Mouse (Mus musculus): ENCODE results near the gene 4931428F04Rik.
"Not testable (repeated sequence)": the region's sequence is repeated elsewhere in the genome, so short reads cannot be mapped to it uniquely, and the experiment has no call there.

The 4931428F04Rik gene

GRCm38 (mm10) chr8:105261326-105261980, 28.2 kb downstream of the 4931428F04Rik start:
- no peak for DNase-seq (ENCODE audit: low spot score)

DNA sequence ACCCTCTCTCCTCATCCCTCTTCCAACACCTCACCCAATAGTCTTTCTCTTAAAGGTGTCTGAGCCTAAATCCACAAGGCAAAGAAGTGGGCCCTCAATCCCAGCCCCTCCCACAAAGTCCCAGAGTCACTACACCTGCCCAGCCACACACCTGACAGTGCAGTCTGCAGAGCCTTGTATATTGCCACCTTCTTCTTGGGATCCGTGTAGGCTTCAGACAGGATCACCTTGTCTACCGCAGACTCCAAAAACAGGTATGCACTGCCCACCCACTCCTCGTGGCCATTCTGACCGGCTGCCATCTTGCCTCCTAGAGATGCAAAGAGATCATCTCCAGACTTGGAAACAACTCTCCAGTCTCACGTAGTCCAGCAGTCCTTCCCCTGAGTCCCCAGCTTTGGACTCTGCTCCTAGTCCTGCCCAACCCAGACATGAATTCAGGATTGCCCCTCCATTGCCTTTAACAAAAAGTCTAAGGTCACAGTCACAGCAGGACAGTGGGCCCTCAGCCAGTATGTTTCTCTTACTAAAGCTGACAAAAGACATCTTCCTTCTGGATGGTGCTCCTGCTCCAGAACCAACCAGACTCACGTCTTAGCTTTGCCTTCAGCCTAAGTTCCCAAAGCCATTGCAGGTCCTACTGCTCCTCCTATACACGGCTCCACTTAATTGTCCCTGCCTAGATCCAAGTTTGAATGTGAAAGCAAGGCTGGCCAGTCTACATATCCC, 29.1 kb downstream of the 4931428F04Rik start:
- DNase-seq (ENCODE audit: low spot score) = no peak

- DNase-seq (ENCODE audit: low spot score) = peak; percentile 65
Measured at GRCm38 (mm10) chr8:105259721-105260320, 29.8 kb downstream of the 4931428F04Rik start.

GRCm38 (mm10) chr8:105258911-105259720, 30.5 kb downstream of the 4931428F04Rik start:
- DNase-seq (ENCODE audit: low spot score) = no peak

GRCm38 (mm10) chr8:105257318-105258114, 32.1 kb downstream of the 4931428F04Rik start:
- DNase-seq (ENCODE audit: low spot score) = no peak

DNA sequence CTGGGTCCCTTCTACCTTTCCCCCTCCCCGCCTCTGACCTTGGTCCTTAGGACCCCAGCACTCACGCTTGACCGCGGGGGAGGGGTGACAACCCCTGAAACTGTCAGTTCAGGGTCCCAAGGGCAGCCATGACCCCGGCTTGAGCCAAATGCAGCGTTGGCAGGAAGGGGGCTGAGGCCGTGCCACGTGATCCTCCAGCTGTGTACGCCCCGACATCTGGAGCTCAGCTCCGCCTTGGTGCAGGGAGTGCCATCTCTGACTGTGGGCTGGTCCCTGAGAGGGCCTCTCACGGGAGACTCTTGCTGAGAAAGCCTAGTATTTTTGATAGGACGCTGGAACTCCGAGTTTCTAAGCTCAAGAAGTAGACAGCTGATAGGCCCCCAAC, 34.7 kb downstream of the 4931428F04Rik start, which contains the start of gene B3gnt9:
TSS of gene B3gnt9 (minus strand) at position 188 of the 385 bp plus-strand sequence.
- DNase-seq (ENCODE audit: low spot score) = no peak

DNA sequence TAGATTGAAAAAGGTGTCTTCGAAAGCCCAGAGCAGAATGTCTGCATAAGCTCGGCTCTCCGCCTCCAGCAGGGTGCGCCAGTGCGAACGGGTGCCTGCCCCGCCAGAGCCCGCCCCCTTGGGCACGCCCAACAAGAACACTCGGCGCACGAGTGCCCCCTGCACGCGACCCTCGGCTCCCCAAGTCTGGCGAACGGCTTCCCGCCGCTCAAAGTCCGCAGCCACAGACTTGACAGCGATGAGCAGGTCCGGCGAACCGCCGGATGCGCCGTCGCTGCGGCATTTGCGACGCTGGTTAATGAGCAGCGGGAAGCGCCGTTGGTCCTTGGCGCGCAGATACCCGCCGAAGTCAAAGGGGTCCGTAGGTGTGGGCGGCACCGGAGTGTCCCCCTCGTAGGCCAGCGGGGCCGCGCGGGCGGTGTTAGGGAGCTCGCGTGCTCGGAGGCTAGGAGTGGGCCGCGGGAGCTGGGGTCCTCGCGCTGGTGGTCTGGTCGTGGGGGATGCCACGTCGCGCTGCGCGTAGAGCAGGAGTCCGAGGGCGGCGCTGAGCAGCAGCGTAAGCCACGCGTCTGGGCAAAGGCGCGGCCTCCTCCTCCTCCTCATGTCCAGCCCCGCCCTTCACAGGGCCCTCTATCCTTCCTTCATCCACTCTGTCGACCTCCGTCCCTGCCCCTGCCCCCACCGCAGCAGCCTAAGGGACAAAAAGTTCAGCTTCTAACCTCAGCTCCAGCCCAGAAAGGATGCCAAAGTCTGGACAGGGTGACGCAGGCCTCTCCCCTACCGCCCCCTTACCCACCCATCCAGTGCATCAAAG, 35.3 kb downstream of the 4931428F04Rik start:
- peak; percentile 82 for DNase-seq (ENCODE audit: low spot score)

GRCm38 (mm10) chr8:105253766-105254151, 35.9 kb downstream of the 4931428F04Rik start:
- no peak for DNase-seq (ENCODE audit: low spot score)

DNA sequence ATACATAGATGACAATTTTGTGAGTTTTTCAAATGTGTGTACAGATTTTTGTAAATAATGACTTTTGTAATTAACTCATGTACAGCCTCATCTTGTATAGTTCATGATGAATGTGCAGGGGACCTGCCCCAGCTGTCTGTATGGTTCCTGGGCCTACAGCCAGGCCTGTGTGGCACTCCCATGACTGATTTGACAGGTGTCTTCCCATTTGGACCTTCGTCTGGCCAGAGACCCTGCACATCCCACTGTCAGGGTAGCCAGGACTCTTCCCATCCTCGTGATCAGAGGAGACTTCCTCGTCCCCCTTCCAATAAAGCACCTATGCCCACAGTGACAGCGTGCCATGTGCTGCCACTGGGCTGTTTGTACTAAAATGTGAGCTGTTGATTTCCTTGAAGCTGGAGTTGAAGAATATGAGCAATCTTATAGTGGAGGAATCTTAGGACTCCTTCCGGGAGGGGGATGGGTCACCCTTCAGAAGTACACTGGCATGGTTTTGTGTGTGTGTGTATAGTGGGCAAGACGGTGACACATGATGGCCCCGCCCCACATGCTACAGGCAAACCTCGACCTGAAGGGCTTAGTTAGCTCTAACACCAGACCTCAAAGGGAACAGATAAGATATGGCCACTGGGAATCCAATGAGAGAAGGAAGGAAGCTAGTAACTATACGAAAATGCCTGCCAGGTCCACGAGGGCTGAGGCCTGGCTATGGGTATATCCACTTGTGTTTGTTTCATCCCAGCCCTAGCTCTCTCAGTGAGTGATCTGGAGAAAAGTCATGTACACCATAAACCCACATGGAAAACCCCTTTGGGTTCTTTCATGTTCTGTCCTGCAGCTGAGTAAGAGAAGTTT, 36.8 kb downstream of the 4931428F04Rik start:
- no peak for DNase-seq (ENCODE audit: low spot score)

GRCm38 (mm10) chr8:105251954-105252353, 37.7 kb downstream of the 4931428F04Rik start:
- DNase-seq (ENCODE audit: low spot score) = no peak

- DNase-seq (ENCODE audit: low spot score) = no peak
Measured at GRCm38 (mm10) chr8:105241016-105241415, 48.6 kb downstream of the 4931428F04Rik start.

- DNase-seq (ENCODE audit: low spot score) = no peak
Measured at GRCm38 (mm10) chr8:105237442-105238142, 52.1 kb downstream of the 4931428F04Rik start.

DNA sequence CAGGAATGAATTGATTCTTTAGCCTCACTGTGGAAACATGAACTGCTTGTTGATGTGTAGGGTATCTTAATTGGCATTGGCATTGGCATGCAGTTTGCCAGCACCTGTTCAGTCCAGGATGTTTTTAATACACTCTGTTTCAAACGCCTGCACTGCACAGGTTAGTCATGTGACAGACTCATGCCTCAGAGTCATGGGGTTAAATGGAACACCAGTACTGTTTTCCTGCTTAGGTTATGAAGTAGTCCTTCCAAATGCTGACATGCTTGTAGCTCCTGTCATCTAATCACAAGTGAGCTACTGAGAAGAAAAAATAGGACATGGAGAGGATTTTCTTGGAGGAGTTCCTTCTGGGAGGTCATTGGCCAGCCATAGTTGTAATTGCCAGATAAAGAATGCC, 54.5 kb downstream of the 4931428F04Rik start:
- DNase-seq (ENCODE audit: low spot score) = no peak

- no peak for DNase-seq (ENCODE audit: low spot score)
Measured at GRCm38 (mm10) chr8:105233126-105233935, 56.3 kb downstream of the 4931428F04Rik start.

DNA sequence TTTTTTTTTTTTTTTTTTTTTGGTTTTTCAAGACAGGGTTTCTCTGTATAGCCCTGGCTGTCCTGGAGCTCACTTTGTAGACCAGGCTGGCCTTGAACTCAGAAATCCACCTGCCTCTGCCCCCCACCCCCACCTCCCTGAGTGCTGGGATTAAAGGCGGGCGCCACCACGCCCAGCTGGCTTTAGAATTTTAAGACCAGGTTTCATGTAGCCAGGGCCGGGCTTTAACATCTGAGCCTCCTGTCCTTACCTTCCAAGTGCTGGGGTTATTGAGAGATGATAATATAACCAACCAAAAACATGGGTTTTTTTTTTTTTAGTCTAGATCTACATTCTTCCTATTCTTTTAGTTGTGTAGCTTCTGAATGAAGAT, 57.4 kb downstream of the 4931428F04Rik start:
- DNase-seq (ENCODE audit: low spot score) = not testable (repeated sequence)

DNA sequence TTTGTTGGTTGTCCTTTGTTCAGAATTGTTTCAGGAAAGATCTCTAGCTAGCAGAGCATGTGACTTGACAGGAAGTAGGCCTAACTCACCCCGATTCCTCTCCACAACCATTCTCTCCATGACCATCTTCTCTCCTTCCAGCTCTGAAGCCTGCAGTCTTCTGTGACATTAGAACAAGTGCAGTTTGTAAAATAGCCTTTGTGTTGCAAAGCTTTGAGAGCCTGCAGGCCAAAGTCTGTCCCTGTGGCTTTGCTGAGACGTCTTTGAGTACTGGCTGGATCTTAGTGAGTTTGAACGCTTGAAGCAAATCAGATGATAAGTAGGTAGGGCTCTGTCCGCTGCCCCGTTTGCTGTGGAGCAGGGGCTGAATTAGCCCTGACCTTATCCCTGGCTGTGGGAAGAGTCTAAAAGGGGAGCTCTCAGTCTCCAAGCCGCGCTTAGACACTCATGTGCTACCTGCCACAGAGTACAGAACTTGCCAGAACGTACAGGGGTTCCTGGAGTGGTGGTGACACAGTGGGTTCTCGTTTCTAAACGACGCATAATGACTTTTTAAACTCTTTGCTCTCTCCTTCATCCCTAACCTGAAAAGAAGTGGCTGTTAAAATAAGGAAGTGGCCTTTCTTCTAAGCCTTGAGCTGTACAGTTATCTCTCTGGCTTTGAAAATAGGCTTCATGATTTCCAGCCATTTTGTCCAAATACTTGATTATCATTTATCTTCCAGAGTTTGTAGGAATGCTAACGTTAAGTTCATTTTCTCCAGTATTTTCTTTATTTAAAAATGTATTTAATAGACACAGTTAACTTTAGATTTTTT, 58.0 kb downstream of the 4931428F04Rik start:
- DNase-seq (ENCODE audit: low spot score) = no peak

Measured in ovary, postnatal 10 days (tissue).